Mouse (Mus musculus) CH12.LX (cell line): Measurements from ENCODE around the gene Rnf10.

Experiments
- CTCF ChIP-seq, 2 experiments: IDR thresholded peaks in 1 of 2; conservative IDR thresholded peaks in 1 of 2; 2 replicates each; pipeline ENCODE4 v1.5.1; 2011 to 2012; ENCODE audit warnings: low read depth in 2 of 2, low read length in 2 of 2, improper control_type of control experiment in 1 of 2, inconsistent platforms in 1 of 2, mild to moderate bottlenecking in 1 of 2, moderate library complexity in 1 of 2
- EP300 ChIP-seq: IDR thresholded peaks from 2 replicates; pipeline ENCODE4 v1.6.1; 2011; ENCODE audit warnings: low read length, improper control_type of control experiment
- MAX ChIP-seq: IDR thresholded peaks from 2 replicates; pipeline ENCODE4 v1.6.1; 2011; ENCODE audit warnings: low read length, improper control_type of control experiment
- MXI1 ChIP-seq: IDR thresholded peaks from 2 replicates; pipeline ENCODE4 v1.6.1; 2011; ENCODE audit warnings: mild to moderate bottlenecking, low read depth, low read length, improper control_type of control experiment
- NELFE ChIP-seq: IDR thresholded peaks from 2 replicates; pipeline ENCODE4 v1.6.1; 2011; ENCODE audit warnings: low read depth, low read length, improper control_type of control experiment
- PAX5 ChIP-seq: IDR thresholded peaks from 2 replicates; pipeline ENCODE4 v1.6.1; 2012; ENCODE audit warnings: low read length, inconsistent platforms, mixed read lengths
- POLR2A ChIP-seq: IDR thresholded peaks from 2 replicates; pipeline ENCODE4 v1.6.1; 2011; ENCODE audit warnings: low read depth, mild to moderate bottlenecking, improper control_type of control experiment, low read length
- POLR2AphosphoS2 ChIP-seq: IDR thresholded peaks from 2 replicates; pipeline ENCODE4 v1.6.1; 2011; ENCODE audit warnings: low read depth, low read length, improper control_type of control experiment
- RCOR1 ChIP-seq: conservative IDR thresholded peaks from 2 replicates; pipeline ENCODE4 v1.6.1; 2012; ENCODE audit warnings: low read depth, mild to moderate bottlenecking, inconsistent platforms, low read length, improper control_type of control experiment
- SIN3A ChIP-seq: IDR thresholded peaks from 2 replicates; pipeline ENCODE4 v1.6.1; 2012; ENCODE audit warnings: low read length, improper control_type of control experiment, inconsistent platforms
- UBTF ChIP-seq: IDR thresholded peaks from 2 replicates; pipeline ENCODE4 v1.6.1; 2012; ENCODE audit warnings: low read depth, mild to moderate bottlenecking, inconsistent platforms, low read length, improper control_type of control experiment, moderate library complexity
- ZC3H11A ChIP-seq: IDR thresholded peaks from 2 replicates; pipeline ENCODE4 v1.6.1; 2012; ENCODE audit warnings: low read depth, mild to moderate bottlenecking, inconsistent platforms, low read length, improper control_type of control experiment

DNA sequence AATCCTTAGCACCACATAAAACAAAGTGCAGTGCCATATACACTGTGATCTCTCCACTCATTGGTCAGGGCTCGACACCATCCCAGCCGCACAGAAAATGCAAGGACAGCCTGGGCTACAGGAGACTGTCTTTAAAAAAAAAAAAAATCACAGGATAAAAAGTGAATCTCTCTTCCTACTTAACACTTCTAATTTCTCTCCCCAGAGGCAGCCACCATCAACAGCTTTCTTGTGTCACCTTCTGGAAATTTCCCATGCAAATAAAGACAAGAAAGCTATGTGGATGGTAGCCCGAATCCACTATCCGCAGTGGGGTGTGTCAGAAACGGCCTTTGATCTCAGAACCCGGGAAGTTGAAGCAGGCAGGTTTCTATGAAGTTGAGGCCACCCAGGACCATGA is 40.2 kb downstream of the Rnf10 start:
- TF ChIP-seq POLR2AphosphoS2 (no peak), CTCF (conservative IDR thresholded peaks at IDR 0.05 in 1 of 2, IDR thresholded peaks at IDR 0.05 in 1 of 2; ENCODE audit: low read depth in 2 of 2, low read length in 2 of 2) (no peak), RCOR1 (no peak), SIN3A (no peak), UBTF (no peak), EP300 (no peak), POLR2A (no peak), ZC3H11A (no peak), MXI1 (no peak), MAX (no peak), NELFE (no peak), PAX5 (no peak)
